In the genomic region with DNA sequence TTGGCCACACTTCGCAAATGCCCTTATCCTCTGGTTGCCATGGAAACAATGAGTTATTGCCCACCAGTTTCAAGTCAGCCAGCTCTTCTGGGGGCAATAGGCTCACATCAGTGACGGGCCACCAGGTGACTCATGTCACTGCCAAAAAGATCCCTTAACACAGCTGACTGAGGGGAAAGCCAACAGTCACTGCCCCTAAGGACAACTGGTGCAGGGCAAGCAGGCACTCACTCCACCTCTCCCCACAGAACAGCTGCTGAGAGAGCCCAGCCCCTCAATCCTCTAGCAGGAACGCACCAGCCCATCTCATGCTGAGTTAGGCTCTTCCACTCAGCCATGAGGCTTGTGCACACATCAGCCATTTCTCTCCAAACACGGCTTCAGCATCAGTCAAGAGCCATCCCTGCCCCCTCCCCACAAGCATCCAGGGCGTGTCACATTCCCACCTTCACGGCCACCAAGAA, we compare ENCODE assay signal across 8 mouse cellular contexts.
DNase-seq lines count a peak whose midpoint lies in the region; ATAC-seq lines count a peak whose summit lies in the region.

No protein-coding gene starts in this region.

- peak overlapping the region; percentile 91 for H3K9ac ChIP-seq in heart, embryonic 12.5 days
- peak overlapping the region; percentile 87 for H3K9ac ChIP-seq in forebrain, embryonic 11.5 days (ENCODE audit: low read length)
- H3K9ac ChIP-seq in limb, embryonic 11.5 days (ENCODE audit: low read length): peak overlapping the region; percentile 81

- 3% methylated on average over 6 of the region's 6 CpGs for WGBS in heart, embryonic 12.5 days
- 8% methylated on average over 6 of the region's 6 CpGs for WGBS in forebrain, embryonic 11.5 days
- 3% methylated on average over 6 of the region's 6 CpGs for WGBS in limb, embryonic 11.5 days

- peak; percentile 24; the same call in 1 of the 2 replicates for ATAC-seq in heart, embryonic 12.5 days (ENCODE audit: insufficient number of reproducible peaks, low FRiP score)
- peak; percentile 20; the same call in 1 of the 2 replicates for ATAC-seq in forebrain, embryonic 11.5 days (replicated peaks; ENCODE audit: low FRiP score)
- ATAC-seq in limb, embryonic 11.5 days (ENCODE audit: insufficient number of reproducible peaks, low FRiP score, low TSS enrichment, low read depth): peak; percentile 40; the same call in 1 of the 2 replicates
- peak; percentile 4; the same call in 1 of the 2 replicates for ATAC-seq in neutrophil, adult 5-6 weeks (ENCODE audit: extremely low read depth, insufficient number of reproducible peaks, low FRiP score, poor library complexity, severe bottlenecking)
- no peak; the same call in 1 of the 2 replicates for ATAC-seq in megakaryocyte progenitor cell, adult 5-6 weeks (replicated peaks; ENCODE audit: poor library complexity)

- peaks cover 83% of the 10 kb centered on the region for H3K4me1 ChIP-seq in heart, embryonic 12.5 days (replicated peaks)
- peaks cover 21% of the 10 kb centered on the region for H3K4me1 ChIP-seq in forebrain, embryonic 11.5 days (replicated peaks; ENCODE audit: control insufficient read depth, insufficient read depth, low read length)
- peaks cover 37% of the 10 kb centered on the region for H3K4me1 ChIP-seq in limb, embryonic 11.5 days (ENCODE audit: control insufficient read depth, insufficient read depth, low read length)

- DNase-seq in heart, adult 9 months (ENCODE audit: low spot score in 2 of 2): no peak
- DNase-seq in ES-CJ7 (ENCODE audit: low read depth, low spot score): peak; percentile 49
- no peak for DNase-seq in forebrain, embryonic 11.5 days (ENCODE audit: low spot score)
- no peak for DNase-seq in limb, embryonic 11.5 days (ENCODE audit: low spot score)
- DNase-seq in frontal cortex, postnatal 36 days (ENCODE audit: low spot score in 2 of 2): no peak

- H3K9me3 ChIP-seq in heart, embryonic 12.5 days (replicated peaks): no peaks in the 10 kb centered on the region
- H3K9me3 ChIP-seq in forebrain, embryonic 11.5 days (ENCODE audit: control insufficient read depth, low read length): no peaks in the 10 kb centered on the region
- H3K9me3 ChIP-seq in limb, embryonic 11.5 days (ENCODE audit: control insufficient read depth, low read length): no peaks in the 10 kb centered on the region

- H3K4me2 ChIP-seq in heart, embryonic 12.5 days: peak overlapping the region; percentile 80
- peak overlapping the region; percentile 97 for H3K4me2 ChIP-seq in forebrain, embryonic 11.5 days (ENCODE audit: low read depth, low read length, severe bottlenecking)
- peak overlapping the region; percentile 86 for H3K4me2 ChIP-seq in limb, embryonic 11.5 days (ENCODE audit: low read depth, severe bottlenecking)

- H3K27ac ChIP-seq in heart, embryonic 12.5 days (ENCODE audit: poor library complexity, severe bottlenecking): peak overlapping the region; percentile 96
- peak overlapping the region; percentile 82 for H3K27ac ChIP-seq in forebrain, embryonic 11.5 days (ENCODE audit: low read depth, low read length)
- H3K27ac ChIP-seq in limb, embryonic 11.5 days (replicated peaks; ENCODE audit: low read depth, low read length): peak overlapping the region; percentile 98

- H3K27me3 ChIP-seq in heart, embryonic 12.5 days (replicated peaks): no peaks in the 10 kb centered on the region
- H3K27me3 ChIP-seq in forebrain, embryonic 11.5 days (ENCODE audit: control insufficient read depth, insufficient read depth, low read length): no peaks in the 10 kb centered on the region
- no peaks in the 10 kb centered on the region for H3K27me3 ChIP-seq in limb, embryonic 11.5 days (ENCODE audit: control insufficient read depth, insufficient read depth, low read length)

- H3K4me3 ChIP-seq in heart, embryonic 12.5 days: peak overlapping the region; percentile 76
- peak overlapping the region; percentile 59 for H3K4me3 ChIP-seq in forebrain, embryonic 11.5 days (ENCODE audit: low read depth, low read length)
- H3K4me3 ChIP-seq in limb, embryonic 11.5 days (ENCODE audit: low read depth, low read length): peak overlapping the region; percentile 56

- H3K36me3 ChIP-seq in heart, embryonic 12.5 days: no peaks in the 10 kb centered on the region
- no peaks in the 10 kb centered on the region for H3K36me3 ChIP-seq in forebrain, embryonic 11.5 days (ENCODE audit: control insufficient read depth, insufficient read depth, low read length)
- H3K36me3 ChIP-seq in limb, embryonic 11.5 days (ENCODE audit: control insufficient read depth, insufficient read depth, low read length): no peaks in the 10 kb centered on the region
